Mouse (Mus musculus) neural tube, embryonic 12.5 days (tissue): ENCODE measurements at regions not wholly inside any gene's neighbourhood (a gene's known extent, or its start where the extent isn't known, plus 50 kb on each side); places are given as distances from the start of the nearest gene placed in this dataset.

Experiments
- ATAC-seq: fragments of 200-750 bp; cut with Nextera tagmentation; 2 replicates; pipeline ENCODE4 v1.8.0; 2017; ENCODE audit warnings: low read depth, mild to moderate bottlenecking, moderate TSS enrichment, moderate library complexity; ENCODE audit not compliant: low FRiP score
- H3K27ac ChIP-seq: fragments of 300-500 bp; sonication (generic); 2 replicates; pipeline ENCODE4 v1.5.1; 2016
- H3K27me3 ChIP-seq: fragments of 300-500 bp; sonication (generic); replicated peaks from 2 replicates; pipeline ENCODE4 v1.6.1; 2016; ENCODE audit warnings: mild to moderate bottlenecking
- H3K36me3 ChIP-seq: fragments of 300-500 bp; sonication (generic); 2 replicates; pipeline ENCODE4 v1.6.1; 2016; ENCODE audit warnings: mild to moderate bottlenecking
- H3K4me1 ChIP-seq: fragments of 300-500 bp; sonication (generic); 2 replicates; pipeline ENCODE4 v1.6.1; 2016
- H3K4me2 ChIP-seq: fragments of 300-500 bp; sonication (generic); replicated peaks from 2 replicates; pipeline ENCODE4 v1.6.1; 2016; ENCODE audit warnings: mild to moderate bottlenecking
- H3K4me3 ChIP-seq: fragments of 300-500 bp; sonication (generic); 2 replicates; pipeline ENCODE4 v1.5.1; 2016
- H3K9ac ChIP-seq: fragments of 300-500 bp; sonication (generic); 2 replicates; pipeline ENCODE4 v1.6.1; 2016; ENCODE audit warnings: mild to moderate bottlenecking
- H3K9me3 ChIP-seq: fragments of 300-500 bp; sonication (generic); 2 replicates; pipeline ENCODE4 v1.6.1; 2016; ENCODE audit warnings: mild to moderate bottlenecking
- WGBS: fragments of 180-500 bp; shearing (Covaris S2); methylation state at CpG from one replicate; pipeline ENCODE4 v1.1.7; 2016; 5-methylcytosine and 5-hydroxymethylcytosine counted together

- 85% methylated on average over 1 of the region's 1 CpGs for WGBS
- Histone ChIP-seq H3K27ac (no peak overlapping the region), H3K4me2 (no peak overlapping the region), H3K36me3 (no peaks in the 10 kb centered on the region), H3K27me3 (no peaks in the 10 kb centered on the region), H3K4me3 (no peak overlapping the region), H3K9ac (no peak overlapping the region), H3K4me1 (no peaks in the 10 kb centered on the region), H3K9me3 (no peaks in the 10 kb centered on the region)
- ATAC-seq: no peak
Observed at GRCm38 (mm10) chr3:50595732-50596131, 152.3 kb upstream of the Slc7a11 start.

GRCm38 (mm10) chr3:50584323-50584722 lies 140.9 kb upstream of the Slc7a11 start:
- Histone ChIP-seq H3K4me1 (no peaks in the 10 kb centered on the region), H3K9ac (no peak overlapping the region), H3K36me3 (no peaks in the 10 kb centered on the region), H3K4me2 (no peak overlapping the region), H3K4me3 (no peak overlapping the region), H3K27ac (no peak overlapping the region), H3K27me3 (no peaks in the 10 kb centered on the region), H3K9me3 (no peaks in the 10 kb centered on the region)
- no peak for ATAC-seq
- WGBS: 92% methylated on average over 1 of the region's 1 CpGs

GRCm38 (mm10) chr3:50583475-50583874 lies 140.1 kb upstream of the Slc7a11 start:
- 63% methylated on average over 6 of the region's 6 CpGs for WGBS
- ATAC-seq: no peak

GRCm38 (mm10) chr3:50574388-50574787 lies 131.0 kb upstream of the Slc7a11 start:
- H3K9ac ChIP-seq: no peak overlapping the region
- no peak overlapping the region for H3K4me3 ChIP-seq
- H3K36me3 ChIP-seq: no peaks in the 10 kb centered on the region
- no peaks in the 10 kb centered on the region for H3K9me3 ChIP-seq
- no peak for ATAC-seq
- H3K27me3 ChIP-seq: no peaks in the 10 kb centered on the region
- H3K4me1 ChIP-seq: no peaks in the 10 kb centered on the region
- 98% methylated on average over 9 of the region's 9 CpGs for WGBS
- no peak overlapping the region for H3K27ac ChIP-seq
- no peak overlapping the region for H3K4me2 ChIP-seq

More at GRCm38 (mm10) chr3:50583475-50583874, 140.1 kb upstream of the Slc7a11 start:
- Histone ChIP-seq H3K27ac (no peak overlapping the region), H3K9me3 (no peaks in the 10 kb centered on the region), H3K27me3 (no peaks in the 10 kb centered on the region), H3K9ac (no peak overlapping the region), H3K36me3 (no peaks in the 10 kb centered on the region), H3K4me2 (no peak overlapping the region), H3K4me1 (no peaks in the 10 kb centered on the region), H3K4me3 (no peak overlapping the region)

GRCm38 (mm10) chr3:50570027-50570426 lies 126.6 kb upstream of the Slc7a11 start:
- no peak for ATAC-seq
- no peak overlapping the region for H3K4me3 ChIP-seq
- no peaks in the 10 kb centered on the region for H3K36me3 ChIP-seq
- H3K4me2 ChIP-seq: no peak overlapping the region
- no peaks in the 10 kb centered on the region for H3K9me3 ChIP-seq
- H3K9ac ChIP-seq: no peak overlapping the region
- no peaks in the 10 kb centered on the region for H3K4me1 ChIP-seq
- H3K27ac ChIP-seq: no peak overlapping the region
- H3K27me3 ChIP-seq: no peaks in the 10 kb centered on the region

- H3K4me1 ChIP-seq: no peaks in the 10 kb centered on the region
- no peak overlapping the region for H3K27ac ChIP-seq
- no peaks in the 10 kb centered on the region for H3K27me3 ChIP-seq
- ATAC-seq: no peak
- H3K36me3 ChIP-seq: no peaks in the 10 kb centered on the region
- H3K4me2 ChIP-seq: no peak overlapping the region
- no peak overlapping the region for H3K9ac ChIP-seq
- no peaks in the 10 kb centered on the region for H3K9me3 ChIP-seq
- no peak overlapping the region for H3K4me3 ChIP-seq
- WGBS: 89% methylated on average over 10 of the region's 10 CpGs
Observed at GRCm38 (mm10) chr3:50569565-50569964, 126.2 kb upstream of the Slc7a11 start.

- Histone ChIP-seq H3K36me3 (no peaks in the 10 kb centered on the region), H3K4me1 (no peaks in the 10 kb centered on the region), H3K4me2 (no peak overlapping the region), H3K27ac (no peak overlapping the region), H3K27me3 (no peaks in the 10 kb centered on the region), H3K9ac (no peak overlapping the region), H3K9me3 (no peaks in the 10 kb centered on the region), H3K4me3 (no peak overlapping the region)
- WGBS: 59% methylated on average over 1 of the region's 1 CpGs
- no peak for ATAC-seq
Observed at GRCm38 (mm10) chr3:50554150-50554549, 110.7 kb upstream of the Slc7a11 start.

- Histone ChIP-seq H3K9me3 (no peaks in the 10 kb centered on the region), H3K4me2 (no peak overlapping the region), H3K27me3 (no peaks in the 10 kb centered on the region), H3K4me3 (no peak overlapping the region), H3K4me1 (no peaks in the 10 kb centered on the region), H3K9ac (no peak overlapping the region), H3K27ac (no peak overlapping the region), H3K36me3 (no peaks in the 10 kb centered on the region)
- ATAC-seq: no peak
- 92% methylated on average over 4 of the region's 4 CpGs for WGBS
Observed at GRCm38 (mm10) chr3:50548568-50548967, 105.2 kb upstream of the Slc7a11 start.

GRCm38 (mm10) chr3:50530654-50531053 lies 87.2 kb upstream of the Slc7a11 start:
- 28% methylated on average over 2 of the region's 2 CpGs for WGBS
- Histone ChIP-seq H3K9me3 (no peaks in the 10 kb centered on the region), H3K4me2 (no peak overlapping the region), H3K9ac (no peak overlapping the region), H3K4me1 (no peaks in the 10 kb centered on the region), H3K27ac (no peak overlapping the region), H3K27me3 (no peaks in the 10 kb centered on the region), H3K36me3 (no peaks in the 10 kb centered on the region), H3K4me3 (no peak overlapping the region)
- ATAC-seq: no peak

- H3K36me3 ChIP-seq: no peaks in the 10 kb centered on the region
- no peaks in the 10 kb centered on the region for H3K27me3 ChIP-seq
- no peak overlapping the region for H3K4me3 ChIP-seq
- no peaks in the 10 kb centered on the region for H3K4me1 ChIP-seq
- H3K9ac ChIP-seq: no peak overlapping the region
- ATAC-seq: no peak
- H3K9me3 ChIP-seq: no peaks in the 10 kb centered on the region
- no peak overlapping the region for H3K4me2 ChIP-seq
- no peak overlapping the region for H3K27ac ChIP-seq
- 91% methylated on average over 1 of the region's 1 CpGs for WGBS
Observed at GRCm38 (mm10) chr3:50524006-50524405, 80.6 kb upstream of the Slc7a11 start.

- ATAC-seq: no peak
- H3K9ac ChIP-seq: no peak overlapping the region
- no peak overlapping the region for H3K4me2 ChIP-seq
- H3K4me1 ChIP-seq: no peaks in the 10 kb centered on the region
- no peaks in the 10 kb centered on the region for H3K36me3 ChIP-seq
- H3K27ac ChIP-seq: no peak overlapping the region
- WGBS: 86% methylated on average over 2 of the region's 2 CpGs
- no peak overlapping the region for H3K4me3 ChIP-seq
- no peaks in the 10 kb centered on the region for H3K9me3 ChIP-seq
- no peaks in the 10 kb centered on the region for H3K27me3 ChIP-seq
Observed at GRCm38 (mm10) chr3:50507211-50507610, 63.8 kb upstream of the Slc7a11 start.
